In the genomic region with DNA sequence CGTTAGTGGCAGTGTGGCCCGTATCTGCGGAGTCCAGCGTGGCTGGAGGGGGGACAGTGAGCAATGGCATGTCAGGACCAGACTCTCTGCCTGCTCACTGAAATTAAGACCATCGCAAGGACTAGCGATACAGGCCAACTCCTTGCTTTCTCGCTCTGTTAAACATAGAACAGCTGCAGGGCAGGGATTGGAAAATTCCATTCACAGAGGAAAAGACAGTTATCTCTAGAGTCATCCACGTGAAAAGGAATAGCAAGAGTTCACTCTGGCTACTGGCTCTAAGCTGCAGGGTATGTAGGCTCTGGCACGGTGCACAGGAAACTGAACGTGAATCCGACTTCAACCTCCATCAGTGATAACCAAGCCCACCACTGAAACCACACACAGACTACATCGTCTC, we compare ENCODE assay signal across 23 mouse cellular contexts. TPM values are rescaled to one million over a fixed set of nuclear protein-coding genes. Genes with fewer than 3 reads are reported as not detected.
DNase-seq lines count a peak whose midpoint lies in the region; ATAC-seq and TF ChIP-seq lines count a peak whose summit lies in the region.
"Had no signal": no experiment of that assay in that cellular context is flagged by ENCODE, and none has a peak within 500 bp of the region (broad histone marks: within the 10 kb centered on the region; RNA-seq: fewer than 3 reads in every experiment).

No protein-coding gene starts in this region.

- H3K9me3 ChIP-seq in hindbrain, embryonic 15.5 days: no peaks in the 10 kb centered on the region
- H3K9me3 ChIP-seq in hindbrain, embryonic 14.5 days (ENCODE audit: control insufficient read depth, low read length): no peaks in the 10 kb centered on the region
- no peaks in the 10 kb centered on the region for H3K9me3 ChIP-seq in intestine, embryonic 16.5 days (ENCODE audit: control insufficient read depth, low read length)
- H3K9me3 ChIP-seq: limb, embryonic 13.5 days; liver, embryonic 13.5 days had no signal

- no peaks in the 10 kb centered on the region; the same call in 1 of the 2 replicates for H3K36me3 ChIP-seq in hindbrain, embryonic 15.5 days
- H3K36me3 ChIP-seq in hindbrain, embryonic 14.5 days (replicated peaks; ENCODE audit: control insufficient read depth, insufficient read depth): no peaks in the 10 kb centered on the region; the same call in 1 of the 2 replicates
- peaks cover 6% of the 10 kb centered on the region for H3K36me3 ChIP-seq in intestine, embryonic 16.5 days (ENCODE audit: control insufficient read depth, insufficient read depth, low read length)

- no peak for TF ChIP-seq CTCF in layer of hippocampus, adult 2 months (conservative IDR thresholded peaks at IDR 0.05)
- no peak for TF ChIP-seq CTCF in Patski (IDR thresholded peaks at IDR 0.05)

- 84% methylated on average over 12 of the region's 12 CpGs for WGBS in hindbrain, embryonic 15.5 days
- WGBS in hindbrain, embryonic 14.5 days: 85% methylated on average over 12 of the region's 12 CpGs
- WGBS in intestine, embryonic 16.5 days: 63% methylated on average over 12 of the region's 12 CpGs

- no peaks in the 10 kb centered on the region for H3K27me3 ChIP-seq in hindbrain, embryonic 15.5 days
- H3K27me3 ChIP-seq in hindbrain, embryonic 14.5 days (ENCODE audit: control insufficient read depth, insufficient read depth, low read length): no peaks in the 10 kb centered on the region
- H3K27me3 ChIP-seq in Patski: no peaks in the 10 kb centered on the region
- H3K27me3 ChIP-seq in intestine, embryonic 16.5 days (replicated peaks; ENCODE audit: control insufficient read depth, insufficient read depth, low read length): no peaks in the 10 kb centered on the region
- H3K27me3 ChIP-seq: limb, embryonic 13.5 days; liver, embryonic 13.5 days had no signal

- peaks cover 4% of the 10 kb centered on the region for H3K4me1 ChIP-seq in hindbrain, embryonic 15.5 days (replicated peaks)
- H3K4me1 ChIP-seq in hindbrain, embryonic 14.5 days (replicated peaks; ENCODE audit: control insufficient read depth, insufficient read depth, low read length): no peaks in the 10 kb centered on the region
- H3K4me1 ChIP-seq in intestine, embryonic 16.5 days (ENCODE audit: control insufficient read depth, insufficient read depth, low read length): 0 out of 2 replicates have a peak, but pooled peaks cover 4% of the 10 kb centered on the region

- no peak overlapping the region for H3K27ac ChIP-seq in hindbrain, embryonic 15.5 days (replicated peaks)
- H3K27ac ChIP-seq in hindbrain, embryonic 14.5 days: no peak overlapping the region
- H3K27ac ChIP-seq in layer of hippocampus, adult 2 months: peak overlapping the region; percentile 78; the same call in 1 of the 2 replicates
- H3K27ac ChIP-seq in intestine, embryonic 16.5 days (ENCODE audit: low read length): no peak overlapping the region
- H3K27ac ChIP-seq: hindbrain, postnatal 0 days; limb, embryonic 13.5 days; liver, embryonic 13.5 days; stomach, postnatal 0 days had no signal

- CTCF ChIA-PET in Patski (lab: Charles Lee): interaction anchor here (2.9 kb wide), 1 partner anchor 61 kb away, joined by 12 read pairs; no protein-coding TSS in a partner anchor

- in situ Hi-C loops in Patski (cut with MboI; ENCODE audit: low pct_unique_long_range_greater_than_20kb): no loop called here

- POLR2A ChIA-PET in Patski (lab: Charles Lee): interaction anchor here (1.5 kb wide), 1 partner anchor 11 kb away, joined by 3 read pairs; no protein-coding TSS in a partner anchor

- H3K4me3 ChIP-seq in hindbrain, embryonic 15.5 days: no peak overlapping the region
- H3K4me3 ChIP-seq in hindbrain, embryonic 14.5 days (replicated peaks; ENCODE audit: low read length): no peak overlapping the region
- no peak overlapping the region for H3K4me3 ChIP-seq in layer of hippocampus, adult 2 months
- H3K4me3 ChIP-seq in intestine, embryonic 16.5 days (ENCODE audit: low read length): no peak overlapping the region
- H3K4me3 ChIP-seq: limb, embryonic 13.5 days; liver, embryonic 13.5 days had no signal

- DNase-seq in hindbrain, embryonic 14.5 days (ENCODE audit: low spot score): no peak
- DNase-seq in layer of hippocampus, adult 2 months (ENCODE audit: low spot score in 2 of 2): no peak
- no peak for DNase-seq in layer of hippocampus, adult 9-10 months (ENCODE audit: low spot score)
- no peak for DNase-seq in Patski (ENCODE audit: low read depth, low spot score)
- DNase-seq in left cerebral cortex, postnatal 4 days: no peak
- DNase-seq: cerebellum, adult 11 months; cerebellum, adult 9-11 months; forebrain, postnatal 0 days; gastrocnemius, postnatal 36 days; liver, embryonic 13.5 days; lung, adult 2 months; lung, postnatal 14 days; right cerebral cortex, postnatal 14 days had no signal

- intact Hi-C loops in left cerebral cortex, postnatal 4 days (cut with DNase I): no loop called here

- H3K9ac ChIP-seq in hindbrain, embryonic 15.5 days: no peak overlapping the region
- H3K9ac ChIP-seq in hindbrain, embryonic 14.5 days: no peak overlapping the region
- no peak overlapping the region for H3K9ac ChIP-seq in intestine, embryonic 16.5 days (ENCODE audit: low read depth, low read length)
- H3K9ac ChIP-seq: forebrain, postnatal 0 days; limb, embryonic 13.5 days; liver, embryonic 13.5 days had no signal

- H3K4me2 ChIP-seq in hindbrain, embryonic 15.5 days: no peak overlapping the region
- H3K4me2 ChIP-seq in hindbrain, embryonic 14.5 days (replicated peaks): no peak overlapping the region
- H3K4me2 ChIP-seq in intestine, embryonic 16.5 days (ENCODE audit: low read depth, low read length): no peak overlapping the region
- H3K4me2 ChIP-seq: limb, embryonic 13.5 days; liver, embryonic 13.5 days; midbrain, embryonic 11.5 days had no signal

- ATAC-seq in hindbrain, embryonic 15.5 days (ENCODE audit: low FRiP score, low read depth): 0 out of 2 replicates have a peak, but pooled peaks have one; percentile 10
- no peak for ATAC-seq in hindbrain, embryonic 14.5 days (ENCODE audit: low FRiP score)
- ATAC-seq in Patski: peak; percentile 87
- no peak for ATAC-seq in intestine, embryonic 16.5 days
- ATAC-seq: forebrain, postnatal 0 days; hindbrain, postnatal 0 days; intestine, postnatal 0 days had no signal

RNA-seq across cellular contexts. Expression of a gene that starts 26.2 kb away (rescaled TPM):
- 2.5 and 2.8 TPM in 2 replicates for polyA plus RNA-seq in hindbrain, embryonic 15.5 days (2015; fragmentation: Nextera tagmentation; extraction: Ambion mirVana)
- 2.3 and 3.0 TPM in 2 replicates for polyA plus RNA-seq in hindbrain, embryonic 14.5 days (2014; fragmentation: Nextera tagmentation; extraction: Ambion mirVana)
- 10 to 100 TPM; 28.4 to 34.7 TPM for total RNA-seq in layer of hippocampus, adult 2 months (2021)
- polyA plus RNA-seq in Patski (2021): 5.2 TPM
- 2.6 and 3.1 TPM in 2 replicates for polyA plus RNA-seq in intestine, embryonic 16.5 days (2015; fragmentation: Nextera tagmentation; extraction: Ambion mirVana)
- total RNA-seq in left cerebral cortex, postnatal 4 days (2021): 1 to 10 TPM; 2.3 to 2.8 TPM

RNA-seq across cellular contexts. Expression of a gene that starts 29.4 kb away (rescaled TPM):
- 49.0 and 49.1 TPM in 2 replicates for polyA plus RNA-seq in hindbrain, embryonic 15.5 days (2015; fragmentation: Nextera tagmentation; extraction: Ambion mirVana)
- polyA plus RNA-seq in hindbrain, embryonic 14.5 days (2014; fragmentation: Nextera tagmentation; extraction: Ambion mirVana): 56.4 and 58.7 TPM in 2 replicates
- 10 to 100 TPM; 20.6 to 23.3 TPM for total RNA-seq in layer of hippocampus, adult 2 months (2021)
- polyA plus RNA-seq in Patski (2021): 42.2 TPM
- polyA plus RNA-seq in intestine, embryonic 16.5 days (2015; fragmentation: Nextera tagmentation; extraction: Ambion mirVana): 28.9 and 31.2 TPM in 2 replicates
- total RNA-seq in left cerebral cortex, postnatal 4 days (2021): 10 to 100 TPM; 48.4 to 58.1 TPM

RNA-seq across cellular contexts. Expression of a gene that starts 29.6 kb away (rescaled TPM):
- polyA plus RNA-seq in hindbrain, embryonic 15.5 days (2015; fragmentation: Nextera tagmentation; extraction: Ambion mirVana): 0.22 and 0.40 TPM in 2 replicates
- polyA plus RNA-seq in hindbrain, embryonic 14.5 days (2014; fragmentation: Nextera tagmentation; extraction: Ambion mirVana): 0.20 TPM in 2 replicates
- under 1 TPM; 0.29 to 0.41 TPM for total RNA-seq in layer of hippocampus, adult 2 months (2021)
- polyA plus RNA-seq in Patski (2021): 0.15 TPM
- 0.09 and 0.15 TPM in 2 replicates for polyA plus RNA-seq in intestine, embryonic 16.5 days (2015; fragmentation: Nextera tagmentation; extraction: Ambion mirVana)
- total RNA-seq in left cerebral cortex, postnatal 4 days (2021): under 1 TPM; 0.26 to 0.36 TPM
- total RNA-seq: heart, adult 8-10 months; hematopoietic stem cell, adult 5-6 weeks; neutrophil, adult 5-6 weeks had no signal

Comparison
In these comparisons a context has a peak if more than half of its experiments do, and no peak if none do; other contexts are left out.
1. ATAC-seq: peak in hindbrain, embryonic 15.5 days (single experiment) and Patski (single experiment); none in hindbrain, embryonic 14.5 days (single experiment) and intestine, embryonic 16.5 days (single experiment).